Mouse (Mus musculus) midbrain, postnatal 0 days (tissue): ENCODE data around the gene Naa50. TPM values are rescaled to one million over a fixed set of nuclear protein-coding genes. Genes with fewer than 3 reads are reported as not detected.
A peak's percentile ranks its signal among the peaks of the same experiment; 100 is the strongest.

Experiments
- ATAC-seq: fragments of 200-750 bp; cut with Nextera tagmentation; 2 replicates; pipeline ENCODE4 v1.8.0; 2017; ENCODE audit warnings: moderate number of reproducible peaks, mild to moderate bottlenecking, moderate TSS enrichment, moderate library complexity; ENCODE audit not compliant: low FRiP score
- DNase-seq: peaks from one replicate; pipeline ENCODE4 v3.0.0-alpha.2; 2015; ENCODE audit warnings: low spot score
- H3K27ac ChIP-seq: fragments of 300-500 bp; sonication (generic); 2 replicates; pipeline ENCODE4 v1.5.1; 2014; ENCODE audit warnings: low read depth, mild to moderate bottlenecking, low read length, mixed read lengths
- H3K27me3 ChIP-seq: fragments of 300-500 bp; sonication (generic); 2 replicates; pipeline ENCODE4 v1.6.1; 2014; ENCODE audit warnings: low read length, control low read depth, mixed read lengths; ENCODE audit not compliant: insufficient read depth
- H3K36me3 ChIP-seq: fragments of 300-500 bp; sonication (generic); 2 replicates; pipeline ENCODE4 v1.6.1; 2014; ENCODE audit warnings: low read length, control low read depth, mixed read lengths; ENCODE audit not compliant: insufficient read depth
- H3K4me1 ChIP-seq: fragments of 300-500 bp; sonication (generic); 2 replicates; pipeline ENCODE4 v1.6.1; 2014; ENCODE audit warnings: mild to moderate bottlenecking, control low read depth, antibody characterized with exemption, low read length, mixed read lengths; ENCODE audit not compliant: insufficient read depth
- H3K4me2 ChIP-seq: fragments of 300-500 bp; sonication (generic); 2 replicates; pipeline ENCODE4 v1.6.1; 2014; ENCODE audit warnings: low read depth, mild to moderate bottlenecking, low read length, mixed read lengths; ENCODE audit not compliant: poor library complexity, severe bottlenecking
- H3K4me3 ChIP-seq: fragments of 300-500 bp; sonication (generic); 2 replicates; pipeline ENCODE4 v1.5.1; 2014; ENCODE audit warnings: low read depth, mild to moderate bottlenecking, low read length, moderate library complexity
- H3K9ac ChIP-seq: fragments of 300-500 bp; sonication (generic); replicated peaks from 2 replicates; pipeline ENCODE4 v1.6.1; 2014; ENCODE audit warnings: mild to moderate bottlenecking, low read length, moderate library complexity, mixed read lengths; ENCODE audit not compliant: poor library complexity, severe bottlenecking
- H3K9me3 ChIP-seq: fragments of 300-500 bp; sonication (generic); 2 replicates; pipeline ENCODE4 v1.6.1; 2016; ENCODE audit warnings: low read length, control low read depth
- CTCF ChIP-seq: IDR thresholded peaks from 2 replicates; pipeline ENCODE4 v1.5.1; 2016; ENCODE audit warnings: antibody characterized with exemption, mild to moderate bottlenecking
- WGBS: fragments of 180-500 bp; shearing (Covaris S2); extraction: QIAGEN DNeasy Blood & Tissue Kit; methylation state at CpG from one replicate; pipeline ENCODE4 v1.1.7; 2014; 5-methylcytosine and 5-hydroxymethylcytosine counted together
- polyA plus RNA-seq: library from polyadenylated mRNA; unstranded; fragments of >200 nt; fragmentation: Nextera tagmentation; extraction: Ambion mirVana; gene quantifications from 2 replicates; pipeline ENCODE4 v1.2.1, GENCODE M21; 2015
- total RNA-seq: library from RNA; depleted of rRNA; stranded (reverse); fragments of >200 nt; gene quantifications from 2 replicates; pipeline ENCODE4 v1.2.3, GENCODE M21; 2014

The Naa50 gene
- total and polyA plus RNA-seq, 2 experiments from 2014 or later, result 15.3 to 50.4 TPM

GRCm38 (mm10) chr16:44178555-44178954 is 38.9 kb downstream of the Naa50 start:
- TF ChIP-seq CTCF, result no peak
- 63% methylated on average over 1 of the region's 1 CpGs for WGBS
- no peaks in the 10 kb centered on the region for H3K27me3 ChIP-seq
- no peak overlapping the region; the same call in 1 of the 2 replicates for H3K27ac ChIP-seq
- DNase-seq (no peak), ATAC-seq (0 out of 2 replicates have a peak, but pooled peaks have one; percentile 23)
- H3K4me3 ChIP-seq, result no peak overlapping the region
- no peak overlapping the region for H3K4me2 ChIP-seq
- no peaks in the 10 kb centered on the region for H3K36me3 ChIP-seq
- no peak overlapping the region for H3K9ac ChIP-seq
- H3K9me3 ChIP-seq, result no peaks in the 10 kb centered on the region
- peaks cover 8% of the 10 kb centered on the region; the same call in 1 of the 2 replicates for H3K4me1 ChIP-seq

- ATAC-seq, result no peak
- Histone ChIP-seq H3K36me3 (no peaks in the 10 kb centered on the region), H3K4me3 (no peak overlapping the region), H3K27me3 (no peaks in the 10 kb centered on the region), H3K9me3 (no peaks in the 10 kb centered on the region), H3K4me1 (no peaks in the 10 kb centered on the region), H3K9ac (no peak overlapping the region), H3K27ac (no peak overlapping the region), H3K4me2 (no peak overlapping the region)
- 88% methylated on average over 1 of the region's 1 CpGs for WGBS
- DNase-seq, result no peak
- no peak for TF ChIP-seq CTCF
These were observed 43.0 kb downstream of the Naa50 start for GRCm38 (mm10) chr16:44182597-44182996.

DNA sequence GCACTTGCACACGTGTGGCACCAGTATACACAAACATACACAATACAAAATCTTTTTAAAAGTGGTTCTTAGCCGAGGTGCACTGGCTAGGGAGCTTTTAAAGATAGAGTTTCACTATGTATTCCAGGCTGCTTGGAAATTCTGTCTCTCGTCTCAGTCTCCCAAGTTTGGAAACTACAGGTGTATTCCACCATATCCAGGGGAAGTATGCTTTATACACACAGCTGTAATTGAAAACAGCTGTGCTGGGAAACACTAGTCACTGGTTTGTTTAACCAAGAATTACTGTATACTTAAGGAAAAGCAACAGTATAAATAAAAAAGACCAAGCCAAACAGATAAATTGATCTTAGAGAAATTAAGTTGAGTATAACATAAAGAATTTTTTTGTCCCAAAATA is 45.1 kb downstream of the Naa50 start:
- H3K9ac ChIP-seq, result no peak overlapping the region
- WGBS, result 87% methylated on average over 3 of the region's 3 CpGs
- H3K36me3 ChIP-seq, result no peaks in the 10 kb centered on the region
- H3K4me3 ChIP-seq, result no peak overlapping the region
- no peak overlapping the region for H3K27ac ChIP-seq
- no peak overlapping the region for H3K4me2 ChIP-seq
- no peaks in the 10 kb centered on the region for H3K9me3 ChIP-seq
- DNase-seq (no peak), ATAC-seq (no peak)
- TF ChIP-seq CTCF, result no peak
- no peaks in the 10 kb centered on the region for H3K4me1 ChIP-seq
- H3K27me3 ChIP-seq, result no peaks in the 10 kb centered on the region

- TF ChIP-seq CTCF, result no peak
- no peak overlapping the region for H3K4me3 ChIP-seq
- 95% methylated on average over 4 of the region's 4 CpGs for WGBS
- no peaks in the 10 kb centered on the region for H3K4me1 ChIP-seq
- 0 out of 2 replicates have a peak, but pooled peaks cover 2% of the 10 kb centered on the region for H3K36me3 ChIP-seq
- no peak overlapping the region for H3K9ac ChIP-seq
- H3K27ac ChIP-seq, result no peak overlapping the region
- H3K27me3 ChIP-seq, result no peaks in the 10 kb centered on the region
- no peak for ATAC-seq
- H3K4me2 ChIP-seq, result no peak overlapping the region
- no peak for DNase-seq
- H3K9me3 ChIP-seq, result no peaks in the 10 kb centered on the region
These were observed 47.5 kb downstream of the Naa50 start for GRCm38 (mm10) chr16:44187172-44187571.

GRCm38 (mm10) chr16:44188766-44189165 is 49.1 kb downstream of the Naa50 start:
- no peak for ATAC-seq

DNA sequence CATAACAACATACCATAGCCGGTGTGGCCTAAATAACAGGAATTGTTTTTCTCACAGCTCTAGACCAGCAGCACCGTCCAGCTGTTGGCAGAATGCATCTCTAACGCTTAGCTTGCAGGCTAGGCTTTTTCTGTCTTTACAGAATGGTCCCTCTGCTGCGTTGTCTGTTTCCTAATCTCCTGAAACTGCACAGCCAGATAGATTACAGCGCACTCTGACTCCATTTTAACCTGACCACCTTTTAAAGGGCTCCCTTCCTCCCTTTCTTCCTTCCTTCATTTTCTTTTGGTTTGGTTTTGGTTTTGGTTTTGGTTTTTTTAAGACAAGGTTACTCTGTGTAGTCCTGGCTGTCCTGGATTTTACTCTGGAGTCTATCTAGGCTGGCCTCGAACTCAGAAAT is 50.4 kb downstream of the Naa50 start:
- Histone ChIP-seq H3K36me3 (0 out of 2 replicates have a peak, but pooled peaks cover 2% of the 10 kb centered on the region), H3K4me3 (no peak overlapping the region), H3K4me2 (no peak overlapping the region), H3K9me3 (no peaks in the 10 kb centered on the region), H3K27me3 (no peaks in the 10 kb centered on the region), H3K9ac (no peak overlapping the region), H3K4me1 (no peaks in the 10 kb centered on the region), H3K27ac (no peak overlapping the region)
- WGBS, result 89% methylated on average over 6 of the region's 6 CpGs
- TF ChIP-seq CTCF, result no peak
- DNase-seq (no peak), ATAC-seq (no peak)

More at GRCm38 (mm10) chr16:44188766-44189165, 49.1 kb downstream of the Naa50 start:
- no peak overlapping the region for H3K27ac ChIP-seq
- WGBS, result 94% methylated on average over 3 of the region's 3 CpGs
- DNase-seq, result no peak
- H3K9me3 ChIP-seq, result no peaks in the 10 kb centered on the region
- no peaks in the 10 kb centered on the region for H3K4me1 ChIP-seq
- H3K9ac ChIP-seq, result no peak overlapping the region
- 0 out of 2 replicates have a peak, but pooled peaks cover 2% of the 10 kb centered on the region for H3K36me3 ChIP-seq
- TF ChIP-seq CTCF, result peak; percentile 31; the same call in 1 of the 2 replicates
- no peak overlapping the region for H3K4me2 ChIP-seq
- H3K4me3 ChIP-seq, result no peak overlapping the region
- no peaks in the 10 kb centered on the region for H3K27me3 ChIP-seq
